Mouse (Mus musculus): ENCODE data around the gene Mansc4. TPM values are rescaled to one million over a fixed set of nuclear protein-coding genes. Genes with fewer than 3 reads are reported as not detected.
A peak's percentile ranks its signal among the peaks of the same experiment; 100 is the strongest.

The Mansc4 gene
- polyA plus RNA-seq (2014; fragmentation: Nextera tagmentation; extraction: Ambion mirVana): 4.4 and 5.0 TPM in 2 replicates

- Histone ChIP-seq H3K36me3 (ENCODE audit: control insufficient read depth, insufficient read depth, low read length) (no peaks in the 10 kb centered on the region), H3K9ac (replicated peaks; ENCODE audit: low read depth, low read length) (no peak within 1 kb of the TSS), H3K27me3 (ENCODE audit: control insufficient read depth, insufficient read depth, low read length) (no peaks in the 10 kb centered on the region), H3K4me2 (replicated peaks; ENCODE audit: low read depth, low read length) (peak within 1 kb of the TSS; percentile 33), H3K9me3 (ENCODE audit: control insufficient read depth, low read depth, low read length) (no peaks in the 10 kb centered on the region), H3K4me3 (ENCODE audit: low read depth, low read length) (peak within 1 kb of the TSS; percentile 6; the same call in 1 of the 2 replicates), H3K27ac (ENCODE audit: low read length) (peak within 1 kb of the TSS; percentile 44), H3K4me1 (ENCODE audit: control insufficient read depth, insufficient read depth, low read length) (peaks cover 17% of the 10 kb centered on the region; the same call in 1 of the 2 replicates)
- 6% methylated on average over 20 of the region's 20 CpGs for WGBS
- ATAC-seq (ENCODE audit: insufficient number of reproducible peaks, insufficient read depth, low FRiP score, low read depth): 0 out of 2 replicates have a peak, but pooled peaks have one; percentile 7
Measured at GRCm38 (mm10) chr6:147086594-147087225, at the start of gene Mansc4. Gene Mansc4, minus strand, starts transcription at chr6:147087032.

GRCm38 (mm10) chr6:147127239-147127638 lies 40.4 kb upstream of the Mansc4 start:
- Histone ChIP-seq H3K4me2 (replicated peaks; ENCODE audit: low read depth, low read length) (no peak overlapping the region), H3K27ac (ENCODE audit: low read length) (no peak overlapping the region), H3K4me3 (ENCODE audit: low read depth, low read length) (no peak overlapping the region), H3K27me3 (ENCODE audit: control insufficient read depth, insufficient read depth, low read length) (no peaks in the 10 kb centered on the region), H3K36me3 (ENCODE audit: control insufficient read depth, insufficient read depth, low read length) (no peaks in the 10 kb centered on the region), H3K4me1 (ENCODE audit: control insufficient read depth, insufficient read depth, low read length) (no peaks in the 10 kb centered on the region), H3K9ac (replicated peaks; ENCODE audit: low read depth, low read length) (no peak overlapping the region), H3K9me3 (ENCODE audit: control insufficient read depth, low read depth, low read length) (no peaks in the 10 kb centered on the region)
- 93% methylated on average over 10 of the region's 10 CpGs for WGBS
- no peak for ATAC-seq (ENCODE audit: insufficient number of reproducible peaks, insufficient read depth, low FRiP score, low read depth)

GRCm38 (mm10) chr6:147121320-147121719 lies 34.5 kb upstream of the Mansc4 start:
- no peaks in the 10 kb centered on the region for H3K36me3 ChIP-seq (ENCODE audit: control insufficient read depth, insufficient read depth, low read length)
- H3K9me3 ChIP-seq (ENCODE audit: control insufficient read depth, low read depth, low read length): no peaks in the 10 kb centered on the region
- no peaks in the 10 kb centered on the region for H3K4me1 ChIP-seq (ENCODE audit: control insufficient read depth, insufficient read depth, low read length)
- WGBS: 43% methylated on average over 6 of the region's 6 CpGs
- H3K27me3 ChIP-seq (ENCODE audit: control insufficient read depth, insufficient read depth, low read length): no peaks in the 10 kb centered on the region
- H3K4me2 ChIP-seq (replicated peaks; ENCODE audit: low read depth, low read length): no peak overlapping the region
- no peak overlapping the region for H3K27ac ChIP-seq (ENCODE audit: low read length)
- H3K4me3 ChIP-seq (ENCODE audit: low read depth, low read length): no peak overlapping the region
- H3K9ac ChIP-seq (replicated peaks; ENCODE audit: low read depth, low read length): no peak overlapping the region
- no peak for ATAC-seq (ENCODE audit: insufficient number of reproducible peaks, insufficient read depth, low FRiP score, low read depth)

- H3K36me3 ChIP-seq (ENCODE audit: control insufficient read depth, insufficient read depth, low read length): no peaks in the 10 kb centered on the region
- no peak overlapping the region for H3K9ac ChIP-seq (replicated peaks; ENCODE audit: low read depth, low read length)
- H3K27me3 ChIP-seq (ENCODE audit: control insufficient read depth, insufficient read depth, low read length): no peaks in the 10 kb centered on the region
- WGBS: 71% methylated on average over 3 of the region's 3 CpGs
- H3K4me2 ChIP-seq (replicated peaks; ENCODE audit: low read depth, low read length): no peak overlapping the region
- no peak overlapping the region for H3K4me3 ChIP-seq (ENCODE audit: low read depth, low read length)
- H3K9me3 ChIP-seq (ENCODE audit: control insufficient read depth, low read depth, low read length): no peaks in the 10 kb centered on the region
- no peak overlapping the region for H3K27ac ChIP-seq (ENCODE audit: low read length)
- no peaks in the 10 kb centered on the region for H3K4me1 ChIP-seq (ENCODE audit: control insufficient read depth, insufficient read depth, low read length)
- ATAC-seq (ENCODE audit: insufficient number of reproducible peaks, insufficient read depth, low FRiP score, low read depth): no peak
Measured at GRCm38 (mm10) chr6:147118190-147118589, 31.4 kb upstream of the Mansc4 start.

GRCm38 (mm10) chr6:147117764-147118163 lies 30.9 kb upstream of the Mansc4 start:
- WGBS: 91% methylated on average over 7 of the region's 7 CpGs
- Histone ChIP-seq H3K9me3 (ENCODE audit: control insufficient read depth, low read depth, low read length) (no peaks in the 10 kb centered on the region), H3K4me3 (ENCODE audit: low read depth, low read length) (no peak overlapping the region), H3K9ac (replicated peaks; ENCODE audit: low read depth, low read length) (no peak overlapping the region), H3K36me3 (ENCODE audit: control insufficient read depth, insufficient read depth, low read length) (no peaks in the 10 kb centered on the region), H3K27ac (ENCODE audit: low read length) (no peak overlapping the region), H3K4me1 (ENCODE audit: control insufficient read depth, insufficient read depth, low read length) (no peaks in the 10 kb centered on the region), H3K27me3 (ENCODE audit: control insufficient read depth, insufficient read depth, low read length) (no peaks in the 10 kb centered on the region), H3K4me2 (replicated peaks; ENCODE audit: low read depth, low read length) (no peak overlapping the region)
- no peak for ATAC-seq (ENCODE audit: insufficient number of reproducible peaks, insufficient read depth, low FRiP score, low read depth)

GRCm38 (mm10) chr6:147116579-147116978 lies 29.7 kb upstream of the Mansc4 start:
- Histone ChIP-seq H3K4me3 (ENCODE audit: low read depth, low read length) (no peak overlapping the region), H3K4me1 (ENCODE audit: control insufficient read depth, insufficient read depth, low read length) (no peaks in the 10 kb centered on the region), H3K4me2 (replicated peaks; ENCODE audit: low read depth, low read length) (no peak overlapping the region), H3K9me3 (ENCODE audit: control insufficient read depth, low read depth, low read length) (no peaks in the 10 kb centered on the region), H3K9ac (replicated peaks; ENCODE audit: low read depth, low read length) (no peak overlapping the region), H3K27ac (ENCODE audit: low read length) (no peak overlapping the region), H3K27me3 (ENCODE audit: control insufficient read depth, insufficient read depth, low read length) (no peaks in the 10 kb centered on the region), H3K36me3 (ENCODE audit: control insufficient read depth, insufficient read depth, low read length) (no peaks in the 10 kb centered on the region; the same call in 1 of the 2 replicates)
- ATAC-seq (ENCODE audit: insufficient number of reproducible peaks, insufficient read depth, low FRiP score, low read depth): no peak
- WGBS: 7% methylated on average over 10 of the region's 10 CpGs

GRCm38 (mm10) chr6:147109283-147109682 lies 22.5 kb upstream of the Mansc4 start:
- H3K9ac ChIP-seq (replicated peaks; ENCODE audit: low read depth, low read length): no peak overlapping the region
- H3K27me3 ChIP-seq (ENCODE audit: control insufficient read depth, insufficient read depth, low read length): no peaks in the 10 kb centered on the region
- no peaks in the 10 kb centered on the region for H3K4me1 ChIP-seq (ENCODE audit: control insufficient read depth, insufficient read depth, low read length)
- no peak overlapping the region for H3K4me3 ChIP-seq (ENCODE audit: low read depth, low read length)
- no peak overlapping the region for H3K27ac ChIP-seq (ENCODE audit: low read length)
- peaks cover 30% of the 10 kb centered on the region for H3K36me3 ChIP-seq (ENCODE audit: control insufficient read depth, insufficient read depth, low read length)
- H3K4me2 ChIP-seq (replicated peaks; ENCODE audit: low read depth, low read length): no peak overlapping the region
- WGBS: 88% methylated on average over 7 of the region's 7 CpGs
- no peak for ATAC-seq (ENCODE audit: insufficient number of reproducible peaks, insufficient read depth, low FRiP score, low read depth)
- no peaks in the 10 kb centered on the region for H3K9me3 ChIP-seq (ENCODE audit: control insufficient read depth, low read depth, low read length)

- ATAC-seq (ENCODE audit: insufficient number of reproducible peaks, insufficient read depth, low FRiP score, low read depth): no peak
Measured at GRCm38 (mm10) chr6:147106716-147107115, 19.9 kb upstream of the Mansc4 start.

GRCm38 (mm10) chr6:147105529-147105928 lies 18.7 kb upstream of the Mansc4 start:
- Histone ChIP-seq H3K27ac (ENCODE audit: low read length) (no peak overlapping the region), H3K27me3 (ENCODE audit: control insufficient read depth, insufficient read depth, low read length) (no peaks in the 10 kb centered on the region), H3K4me2 (replicated peaks; ENCODE audit: low read depth, low read length) (no peak overlapping the region), H3K4me1 (ENCODE audit: control insufficient read depth, insufficient read depth, low read length) (no peaks in the 10 kb centered on the region), H3K36me3 (ENCODE audit: control insufficient read depth, insufficient read depth, low read length) (peaks cover 34% of the 10 kb centered on the region), H3K9me3 (ENCODE audit: control insufficient read depth, low read depth, low read length) (no peaks in the 10 kb centered on the region), H3K4me3 (ENCODE audit: low read depth, low read length) (no peak overlapping the region), H3K9ac (replicated peaks; ENCODE audit: low read depth, low read length) (no peak overlapping the region)
- no peak for ATAC-seq (ENCODE audit: insufficient number of reproducible peaks, insufficient read depth, low FRiP score, low read depth)
- 96% methylated on average over 1 of the region's 1 CpGs for WGBS

More at GRCm38 (mm10) chr6:147106716-147107115, 19.9 kb upstream of the Mansc4 start:
- no peaks in the 10 kb centered on the region for H3K9me3 ChIP-seq (ENCODE audit: control insufficient read depth, low read depth, low read length)
- no peaks in the 10 kb centered on the region for H3K4me1 ChIP-seq (ENCODE audit: control insufficient read depth, insufficient read depth, low read length)
- no peaks in the 10 kb centered on the region for H3K27me3 ChIP-seq (ENCODE audit: control insufficient read depth, insufficient read depth, low read length)
- no peak overlapping the region for H3K9ac ChIP-seq (replicated peaks; ENCODE audit: low read depth, low read length)
- peaks cover 33% of the 10 kb centered on the region for H3K36me3 ChIP-seq (ENCODE audit: control insufficient read depth, insufficient read depth, low read length)
- 93% methylated on average over 6 of the region's 6 CpGs for WGBS
- H3K27ac ChIP-seq (ENCODE audit: low read length): no peak overlapping the region
- no peak overlapping the region for H3K4me2 ChIP-seq (replicated peaks; ENCODE audit: low read depth, low read length)
- no peak overlapping the region for H3K4me3 ChIP-seq (ENCODE audit: low read depth, low read length)
